Mouse (Mus musculus) liver, embryonic 12.5 days (tissue): ENCODE data around the gene Sytl5. TPM values are rescaled to one million over a fixed set of nuclear protein-coding genes. Genes with fewer than 3 reads are reported as not detected.

Experiments
- ATAC-seq: fragments of 200-750 bp; cut with Nextera tagmentation; 2 replicates; pipeline ENCODE4 v1.8.0; 2017; ENCODE audit warnings: moderate number of reproducible peaks, mild to moderate bottlenecking, moderate library complexity
- H3K27ac ChIP-seq: fragments of 300-500 bp; sonication (generic); 2 replicates; pipeline ENCODE4 v1.5.1; 2016; ENCODE audit warnings: mild to moderate bottlenecking
- H3K27me3 ChIP-seq: fragments of 300-500 bp; sonication (generic); replicated peaks from 2 replicates; pipeline ENCODE4 v1.6.1; 2016; ENCODE audit warnings: mild to moderate bottlenecking, moderate library complexity
- H3K36me3 ChIP-seq: fragments of 300-500 bp; sonication (generic); 2 replicates; pipeline ENCODE4 v1.6.1; 2016; ENCODE audit warnings: mild to moderate bottlenecking, moderate library complexity
- H3K4me1 ChIP-seq: fragments of 300-500 bp; sonication (generic); 2 replicates; pipeline ENCODE4 v1.6.1; 2016
- H3K4me2 ChIP-seq: fragments of 300-500 bp; sonication (generic); 2 replicates; pipeline ENCODE4 v1.6.1; 2016; ENCODE audit warnings: mild to moderate bottlenecking, moderate library complexity
- H3K4me3 ChIP-seq: fragments of 300-500 bp; sonication (generic); 2 replicates; pipeline ENCODE4 v1.5.1; 2016; ENCODE audit warnings: mild to moderate bottlenecking, moderate library complexity
- H3K9ac ChIP-seq: fragments of 300-500 bp; sonication (generic); 2 replicates; pipeline ENCODE4 v1.6.1; 2016; ENCODE audit warnings: mild to moderate bottlenecking, moderate library complexity
- H3K9me3 ChIP-seq: fragments of 300-500 bp; sonication (generic); replicated peaks from 2 replicates; pipeline ENCODE4 v1.6.1; 2016; ENCODE audit warnings: mild to moderate bottlenecking, moderate library complexity
- WGBS: fragments of 180-500 bp; shearing (Covaris S2); methylation state at CpG from one replicate; pipeline ENCODE4 v1.1.7; 2016; ENCODE audit not compliant: insufficient replicate concordance; 5-methylcytosine and 5-hydroxymethylcytosine counted together
- polyA plus RNA-seq: library from polyadenylated mRNA; unstranded; fragments of >200 nt; fragmentation: Nextera tagmentation; extraction: Ambion mirVana; gene quantifications from 2 replicates; pipeline ENCODE4 v1.2.1, GENCODE M21; 2016

Sytl5 gene
- 1.2 and 1.5 TPM in 2 replicates for polyA plus RNA-seq

DNA sequence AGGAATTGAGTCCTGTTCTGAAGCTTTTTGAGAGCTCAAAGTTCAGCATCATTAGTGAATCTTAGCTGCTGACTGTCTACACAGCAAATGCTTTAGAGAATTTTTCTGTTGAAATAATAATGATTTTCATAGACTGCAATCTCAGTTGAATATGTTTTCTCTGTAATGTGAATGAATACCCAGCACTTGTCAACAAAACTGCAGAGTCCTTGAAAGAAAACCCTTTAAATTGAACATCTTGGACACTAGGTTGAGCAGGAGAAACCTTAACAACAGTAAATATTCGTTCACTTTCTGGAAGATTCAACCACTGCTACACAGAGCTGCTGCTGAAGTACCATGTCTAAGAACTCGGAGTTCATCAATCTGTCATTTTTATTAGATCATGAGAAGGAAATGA lies at the start of gene Sytl5:
TSS of gene Sytl5 (plus strand) at position 301 of the 400 bp plus-strand sequence.
- Histone ChIP-seq H3K36me3 (no peaks in the 10 kb centered on the region), H3K9ac (no peak within 1 kb of the TSS), H3K9me3 (no peaks in the 10 kb centered on the region), H3K27me3 (no peaks in the 10 kb centered on the region), H3K4me3 (no peak within 1 kb of the TSS), H3K27ac (no peak within 1 kb of the TSS), H3K4me1 (no peaks in the 10 kb centered on the region), H3K4me2 (no peak within 1 kb of the TSS)
- WGBS = 49% methylated on average over 2 of the region's 2 CpGs
- no peak for ATAC-seq

DNA sequence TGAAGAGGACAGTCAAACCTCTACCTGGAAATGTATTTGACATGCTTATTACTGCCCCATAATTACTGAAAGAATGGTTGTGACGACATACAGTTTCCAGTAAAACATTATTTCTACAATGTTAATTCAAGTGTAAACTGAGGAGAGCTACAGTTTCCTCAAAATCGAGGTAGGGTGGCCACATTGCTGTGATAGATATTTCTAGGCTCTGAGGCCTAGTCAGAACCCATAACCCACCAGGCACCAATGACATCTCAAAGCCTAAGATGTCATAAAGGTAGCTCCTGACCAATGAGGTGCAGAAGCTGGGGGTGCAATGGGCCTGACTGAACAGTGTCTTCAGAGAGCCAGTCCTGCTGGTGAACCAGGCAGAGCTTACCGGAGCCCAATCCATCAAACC lies 38.8 kb upstream of the Sytl5 start, which contains the start of gene Hypm:
TSS of gene Hypm (plus strand) at position 301 of the 400 bp plus-strand sequence.
- 61% methylated on average over 3 of the region's 3 CpGs for WGBS
- Histone ChIP-seq H3K27ac (no peak within 1 kb of the TSS), H3K36me3 (no peaks in the 10 kb centered on the region), H3K4me1 (no peaks in the 10 kb centered on the region), H3K9ac (no peak within 1 kb of the TSS), H3K4me3 (no peak within 1 kb of the TSS), H3K4me2 (no peak within 1 kb of the TSS), H3K27me3 (no peaks in the 10 kb centered on the region), H3K9me3 (no peaks in the 10 kb centered on the region)
- no peak for ATAC-seq

DNA sequence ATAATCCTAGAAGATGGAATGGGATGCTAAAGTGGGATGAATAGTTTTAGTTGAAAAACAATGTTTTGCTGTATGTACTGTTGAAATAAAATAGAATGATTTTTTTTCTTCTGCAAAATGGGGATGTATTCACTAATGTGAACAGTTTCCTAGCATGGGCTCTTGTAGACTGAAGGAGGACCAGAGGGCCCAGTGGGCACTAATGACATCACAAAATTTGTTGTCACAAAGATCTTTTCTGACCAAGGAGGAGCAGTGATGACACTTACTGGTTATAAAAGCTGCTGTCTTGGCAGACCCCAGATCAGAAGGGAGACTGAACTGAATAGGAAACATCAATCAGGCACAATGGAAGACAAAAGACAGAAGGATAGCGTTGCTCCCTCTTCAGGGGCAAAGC lies 36.0 kb upstream of the Sytl5 start, which contains the start of gene H2al3:
TSS of gene H2al3 (plus strand) at position 301 of the 400 bp plus-strand sequence.
- Histone ChIP-seq H3K9ac (no peak within 1 kb of the TSS), H3K27ac (no peak within 1 kb of the TSS), H3K4me1 (no peaks in the 10 kb centered on the region), H3K36me3 (no peaks in the 10 kb centered on the region), H3K4me3 (no peak within 1 kb of the TSS), H3K4me2 (no peak within 1 kb of the TSS), H3K27me3 (no peaks in the 10 kb centered on the region), H3K9me3 (no peaks in the 10 kb centered on the region)
- 38% methylated on average over 1 of the region's 1 CpGs for WGBS
- no peak for ATAC-seq

DNA sequence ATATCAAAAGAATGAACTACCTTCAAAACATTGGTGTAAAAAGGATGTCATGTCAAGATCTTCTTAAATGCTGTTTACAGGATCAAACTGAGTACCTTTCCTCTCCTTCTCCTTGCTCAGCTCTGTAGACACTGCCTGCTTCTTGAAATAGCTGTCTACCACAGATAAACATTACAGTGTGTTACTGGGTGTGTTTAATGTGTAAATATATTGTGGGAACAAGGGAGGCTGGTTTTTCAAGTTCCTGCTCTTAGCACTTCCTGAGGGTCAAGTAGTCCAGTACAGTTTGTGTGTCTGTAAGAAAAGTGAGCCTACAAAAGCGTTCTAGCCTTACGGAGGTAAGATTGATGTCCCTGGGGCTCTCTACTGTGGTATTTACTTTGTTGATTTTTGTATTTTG lies 23.6 kb upstream of the Sytl5 start:
- Histone ChIP-seq H3K4me3 (no peak overlapping the region), H3K27ac (no peak overlapping the region), H3K9ac (no peak overlapping the region), H3K36me3 (no peaks in the 10 kb centered on the region), H3K9me3 (no peaks in the 10 kb centered on the region), H3K4me1 (no peaks in the 10 kb centered on the region), H3K4me2 (no peak overlapping the region), H3K27me3 (no peaks in the 10 kb centered on the region)
- ATAC-seq = no peak
- 74% methylated on average over 2 of the region's 2 CpGs for WGBS

DNA sequence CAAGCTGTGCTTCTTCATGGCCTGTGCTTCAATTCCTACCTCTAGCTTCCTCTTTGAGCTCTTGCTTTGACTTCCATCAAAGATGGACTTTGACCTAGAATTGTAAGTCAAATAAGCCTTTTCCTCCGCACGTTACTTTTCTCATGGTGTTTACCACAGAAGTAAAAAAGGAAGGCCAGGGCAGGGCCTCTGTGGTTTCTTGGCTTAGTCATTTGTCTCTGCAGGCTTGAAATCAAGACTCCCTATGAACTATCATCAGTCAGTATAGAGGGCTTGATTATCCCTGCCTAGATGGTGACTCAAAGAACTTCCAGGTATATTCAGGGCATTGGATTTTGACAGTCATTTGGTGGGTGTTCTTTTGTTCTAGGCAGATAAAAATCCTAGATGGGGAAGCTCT lies 9.9 kb upstream of the Sytl5 start:
- H3K4me3 ChIP-seq = no peak overlapping the region
- H3K4me1 ChIP-seq = no peaks in the 10 kb centered on the region
- no peaks in the 10 kb centered on the region for H3K27me3 ChIP-seq
- no peak overlapping the region for H3K27ac ChIP-seq
- H3K4me2 ChIP-seq = no peak overlapping the region
- H3K9me3 ChIP-seq = no peaks in the 10 kb centered on the region
- 57% methylated on average over 2 of the region's 2 CpGs for whole genome bisulfite sequencing
- H3K9ac ChIP-seq = no peak overlapping the region
- no peaks in the 10 kb centered on the region for H3K36me3 ChIP-seq
- ATAC-seq = no peak

DNA sequence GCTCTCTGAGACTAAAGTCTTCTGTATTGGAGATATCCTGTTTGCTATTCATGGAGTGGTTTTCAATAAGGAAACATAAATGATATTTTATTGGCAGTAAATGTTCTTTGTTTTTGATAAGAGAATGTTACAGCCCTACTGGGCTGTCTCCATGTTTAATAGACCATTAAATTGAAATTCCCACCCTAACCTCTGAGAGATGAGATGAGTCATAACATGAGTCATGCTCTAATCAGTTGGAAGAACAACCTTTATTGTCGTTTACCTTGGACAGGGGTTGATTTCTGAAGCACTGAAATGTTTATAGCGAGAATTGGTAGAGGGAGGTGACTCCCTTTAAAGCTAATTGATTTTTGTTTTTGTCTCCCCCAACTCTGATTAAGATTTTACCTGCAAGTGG lies 24.1 kb downstream of the Sytl5 start:
- no peak for ATAC-seq
- no peak overlapping the region for H3K4me3 ChIP-seq
- H3K27ac ChIP-seq = no peak overlapping the region
- H3K27me3 ChIP-seq = no peaks in the 10 kb centered on the region
- H3K4me1 ChIP-seq = no peaks in the 10 kb centered on the region
- H3K9me3 ChIP-seq = no peaks in the 10 kb centered on the region
- no peak overlapping the region for H3K4me2 ChIP-seq
- 38% methylated on average over 2 of the region's 2 CpGs for WGBS
- H3K36me3 ChIP-seq = no peaks in the 10 kb centered on the region
- H3K9ac ChIP-seq = no peak overlapping the region

DNA sequence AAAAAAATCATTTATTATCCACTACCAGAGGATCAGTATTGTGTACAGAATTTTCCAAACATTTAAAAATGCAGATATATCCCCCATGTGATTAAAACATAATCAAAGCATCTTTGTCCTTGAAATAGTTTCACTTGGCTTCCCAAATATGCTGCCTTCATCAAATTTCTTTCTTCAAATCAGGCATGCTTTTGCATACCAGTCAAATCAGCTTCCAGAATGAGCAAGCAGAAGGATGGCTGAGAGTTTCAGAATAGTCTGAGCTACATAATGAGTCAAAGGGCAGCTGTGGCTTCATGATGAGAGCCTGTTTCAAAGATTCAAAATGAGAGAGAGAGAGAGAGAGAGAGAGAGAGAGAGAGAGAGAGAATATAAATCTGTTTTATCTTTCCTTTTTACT lies 48.4 kb downstream of the Sytl5 start:
- H3K4me1 ChIP-seq = no peaks in the 10 kb centered on the region
- H3K9ac ChIP-seq = no peak overlapping the region
- H3K27ac ChIP-seq = no peak overlapping the region
- H3K36me3 ChIP-seq = no peaks in the 10 kb centered on the region
- no peaks in the 10 kb centered on the region for H3K9me3 ChIP-seq
- no peak for ATAC-seq
- H3K27me3 ChIP-seq = no peaks in the 10 kb centered on the region
- no peak overlapping the region for H3K4me3 ChIP-seq
- H3K4me2 ChIP-seq = no peak overlapping the region

DNA sequence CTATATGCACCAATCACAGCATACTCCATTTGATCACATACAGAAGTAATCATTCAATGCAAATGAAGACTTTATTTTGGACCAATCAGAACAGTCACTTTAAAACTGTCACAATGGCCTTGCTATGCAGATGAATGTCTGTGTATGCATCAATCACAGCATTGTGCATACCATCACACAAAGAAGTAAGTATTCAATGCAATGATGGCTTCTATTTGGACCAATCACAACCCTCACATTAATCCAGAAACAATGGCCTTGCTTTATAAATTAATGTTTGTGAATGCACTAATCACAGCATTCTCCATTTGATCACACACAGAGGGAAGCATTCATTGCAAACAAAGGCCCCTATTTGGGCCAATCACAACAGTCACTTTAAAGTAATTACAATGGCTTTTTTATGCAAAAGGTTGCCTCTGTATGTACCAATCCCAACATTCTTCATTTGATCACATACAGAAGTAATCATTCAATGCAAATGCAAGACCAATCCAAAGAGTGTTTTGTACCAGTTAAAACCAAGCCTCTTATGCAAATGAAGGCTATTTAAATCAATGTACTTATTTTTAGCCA lies 98.8 kb downstream of the Sytl5 start:
- Histone ChIP-seq H3K9me3 (no peaks in the 10 kb centered on the region), H3K27ac (no peak overlapping the region), H3K4me3 (no peak overlapping the region), H3K36me3 (no peaks in the 10 kb centered on the region), H3K27me3 (no peaks in the 10 kb centered on the region), H3K9ac (no peak overlapping the region), H3K4me2 (no peak overlapping the region), H3K4me1 (no peaks in the 10 kb centered on the region)
- ATAC-seq = no peak

DNA sequence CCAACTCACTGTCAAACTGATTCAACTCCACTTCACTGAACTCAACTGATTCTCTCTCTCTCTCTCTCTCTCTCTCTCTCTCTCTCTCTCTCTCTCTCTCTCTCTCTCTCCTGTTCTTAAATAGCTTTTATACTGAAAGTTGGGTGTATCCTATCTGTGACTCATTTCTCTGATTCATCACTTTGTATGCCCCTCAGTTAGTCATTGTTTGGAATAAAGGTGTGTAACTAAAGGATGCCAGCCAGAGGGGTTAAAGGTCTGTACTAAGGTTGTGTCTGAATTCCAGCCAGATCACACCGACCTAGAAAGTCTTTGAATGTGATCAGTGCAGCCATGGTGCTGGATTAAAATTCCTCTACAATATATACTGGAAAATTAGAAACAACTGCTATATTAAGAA lies 115.3 kb downstream of the Sytl5 start:
- Histone ChIP-seq H3K9me3 (no peaks in the 10 kb centered on the region), H3K4me3 (no peak overlapping the region), H3K4me2 (no peak overlapping the region), H3K27me3 (no peaks in the 10 kb centered on the region), H3K36me3 (no peaks in the 10 kb centered on the region), H3K4me1 (no peaks in the 10 kb centered on the region), H3K9ac (no peak overlapping the region), H3K27ac (no peak overlapping the region)
- 50% methylated on average over 1 of the region's 1 CpGs for WGBS
- no peak for ATAC-seq

DNA sequence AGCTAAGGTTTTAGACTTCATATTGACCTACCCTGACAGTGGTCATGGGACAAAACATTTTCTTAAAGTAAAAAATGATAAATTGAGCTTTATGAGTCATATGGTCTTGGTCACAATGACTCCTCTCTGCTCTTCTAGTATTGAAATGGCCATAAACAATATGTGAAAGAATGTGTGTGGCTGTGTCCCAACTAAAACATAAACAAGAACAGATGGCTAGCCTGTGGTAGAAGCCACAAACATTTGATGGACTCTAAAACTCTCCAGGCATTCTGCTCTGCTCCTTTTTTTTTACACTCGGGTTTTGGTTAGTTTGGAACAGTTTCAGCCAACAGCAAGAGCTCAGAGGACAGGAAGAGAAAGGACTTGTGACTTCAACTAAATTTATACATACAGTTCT lies 120.5 kb downstream of the Sytl5 start:
- Histone ChIP-seq H3K9me3 (no peaks in the 10 kb centered on the region), H3K27ac (no peak overlapping the region), H3K4me1 (no peaks in the 10 kb centered on the region), H3K9ac (no peak overlapping the region), H3K4me2 (no peak overlapping the region), H3K27me3 (no peaks in the 10 kb centered on the region), H3K36me3 (no peaks in the 10 kb centered on the region), H3K4me3 (no peak overlapping the region)
- ATAC-seq = no peak
- 23% methylated on average over 1 of the region's 1 CpGs for WGBS

DNA sequence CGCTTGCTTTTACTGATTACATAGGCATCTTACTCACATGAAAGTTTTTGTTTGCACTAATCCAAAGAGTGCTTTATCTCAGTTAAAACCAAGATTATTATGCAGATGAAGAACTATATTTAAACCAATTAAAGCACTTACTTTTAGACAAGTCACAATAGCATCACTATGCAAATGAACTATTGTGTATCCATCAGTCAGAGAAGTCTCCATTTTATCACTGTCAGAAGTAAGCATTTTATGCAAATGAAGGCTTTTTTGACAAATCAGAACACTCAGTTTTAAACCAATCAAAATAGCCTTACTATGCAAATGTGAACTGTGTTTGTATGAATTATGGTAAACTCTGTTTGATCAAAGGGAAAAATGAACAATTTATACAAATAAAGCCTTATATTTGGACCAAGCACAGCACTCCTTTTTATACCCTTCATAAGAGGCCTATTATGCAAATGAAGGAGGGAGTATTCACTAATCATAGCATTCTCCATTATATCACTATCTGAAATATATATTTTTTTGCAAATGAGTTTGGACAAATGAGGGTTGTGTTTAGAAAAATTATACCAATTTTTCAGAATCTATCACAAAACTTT lies 122.4 kb downstream of the Sytl5 start:
- no peak for ATAC-seq
- Histone ChIP-seq H3K4me3 (no peak overlapping the region), H3K9me3 (no peaks in the 10 kb centered on the region)

DNA sequence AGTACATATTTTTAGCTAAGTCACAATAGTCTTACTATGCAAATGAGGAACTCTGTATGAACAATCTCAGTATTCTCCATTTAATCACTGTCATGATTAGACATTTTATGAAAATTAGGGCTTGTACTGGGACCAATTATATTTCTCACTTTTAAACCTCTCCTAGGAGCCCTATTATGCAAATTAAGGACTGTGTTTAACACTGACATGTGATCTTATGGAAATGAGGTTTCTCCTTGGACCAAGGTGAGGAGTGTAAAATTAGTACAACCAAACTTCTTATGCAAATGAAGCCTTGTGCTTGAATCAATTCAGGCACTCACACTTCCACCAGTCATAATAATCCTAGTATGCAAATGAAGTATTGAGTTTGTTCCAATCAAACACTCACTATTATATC lies 124.8 kb downstream of the Sytl5 start:
- no peaks in the 10 kb centered on the region for H3K27me3 ChIP-seq
- H3K4me1 ChIP-seq = no peaks in the 10 kb centered on the region
- no peaks in the 10 kb centered on the region for H3K9me3 ChIP-seq
- no peak overlapping the region for H3K4me2 ChIP-seq
- H3K27ac ChIP-seq = no peak overlapping the region
- H3K4me3 ChIP-seq = no peak overlapping the region
- no peak for ATAC-seq
- no peak overlapping the region for H3K9ac ChIP-seq
- H3K36me3 ChIP-seq = no peaks in the 10 kb centered on the region

More for the DNA sequence above, 122.4 kb downstream of the Sytl5 start:
- Histone ChIP-seq H3K4me2 (no peak overlapping the region), H3K36me3 (no peaks in the 10 kb centered on the region), H3K4me1 (no peaks in the 10 kb centered on the region), H3K27me3 (no peaks in the 10 kb centered on the region), H3K27ac (no peak overlapping the region), H3K9ac (no peak overlapping the region)
- WGBS = 63% methylated on average over 1 of the region's 1 CpGs

DNA sequence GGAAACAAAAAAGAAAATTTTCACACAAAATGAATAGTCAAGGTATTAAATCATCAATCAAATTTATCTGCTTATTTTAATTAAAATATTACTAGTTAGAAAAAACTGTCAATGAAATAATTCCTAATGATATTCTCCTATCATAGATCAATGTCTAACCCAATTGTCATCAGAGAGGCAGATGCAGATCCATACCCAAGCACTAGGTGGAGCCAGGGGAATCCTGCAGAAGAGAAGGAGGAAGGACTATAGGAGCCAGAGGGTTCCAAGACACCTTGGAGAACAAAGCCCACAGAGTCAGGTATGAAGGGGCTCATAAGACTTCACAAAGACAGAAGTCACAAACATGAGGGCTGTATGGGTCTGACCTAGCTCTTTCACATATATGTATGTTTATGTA lies 149.2 kb downstream of the Sytl5 start:
- Histone ChIP-seq H3K4me2 (no peak overlapping the region), H3K4me1 (no peaks in the 10 kb centered on the region), H3K4me3 (no peak overlapping the region), H3K27me3 (no peaks in the 10 kb centered on the region), H3K9me3 (no peaks in the 10 kb centered on the region), H3K36me3 (no peaks in the 10 kb centered on the region), H3K9ac (no peak overlapping the region), H3K27ac (no peak overlapping the region)
- ATAC-seq = no peak
